Mouse (Mus musculus) cortical plate, adult 2 months (tissue): ENCODE measurements around the gene Rtn4ip1.

Experiments used
- CTCF ChIP-seq: fragments of 200-500 bp; IDR thresholded peaks from 2 replicates; pipeline ENCODE4 v1.5.1; 2011; ENCODE audit warnings: mild to moderate bottlenecking, control low read depth, low read length; ENCODE audit not compliant: insufficient read depth; ENCODE audit errors: extremely low read depth
- POLR2A ChIP-seq: fragments of 200-500 bp; IDR thresholded peaks from 2 replicates; pipeline ENCODE4 v1.6.1; 2011; ENCODE audit warnings: mild to moderate bottlenecking, low read length, control low read depth; ENCODE audit not compliant: insufficient read depth; ENCODE audit errors: extremely low read depth

GRCm38 (mm10) chr10:43983241-43983640 lies 81.6 kb downstream of the Rtn4ip1 start:
- no peak for TF ChIP-seq CTCF
- no peak for TF ChIP-seq POLR2A
